Mouse (Mus musculus) hindbrain, embryonic 16.5 days (tissue): ENCODE measurements at regions not wholly inside any gene's neighbourhood (a gene's known extent, or its start where the extent isn't known, plus 50 kb on each side); places are given as distances from the start of the nearest gene placed in this dataset. TPM values are rescaled to one million over a fixed set of nuclear protein-coding genes. Genes with fewer than 3 reads are reported as not detected.

ENCODE experiments used
- ATAC-seq: fragments of 200-750 bp; cut with Nextera tagmentation; 2 replicates; pipeline ENCODE4 v1.8.0; 2017; ENCODE audit warnings: moderate TSS enrichment, moderate library complexity
- H3K27ac ChIP-seq: fragments of 300-500 bp; sonication (generic); 2 replicates; pipeline ENCODE4 v1.5.1; 2014; ENCODE audit warnings: low read depth, mild to moderate bottlenecking, control low read depth, low read length, moderate library complexity
- H3K27me3 ChIP-seq: fragments of 300-500 bp; sonication (generic); replicated peaks from 2 replicates; pipeline ENCODE4 v1.6.1; 2014; ENCODE audit warnings: low read length; ENCODE audit not compliant: control insufficient read depth, insufficient read depth
- H3K36me3 ChIP-seq: fragments of 300-500 bp; sonication (generic); 2 replicates; pipeline ENCODE4 v1.6.1; 2014; ENCODE audit warnings: mild to moderate bottlenecking, low read length, moderate library complexity, mixed read lengths; ENCODE audit not compliant: control insufficient read depth, insufficient read depth
- H3K4me1 ChIP-seq: fragments of 300-500 bp; sonication (generic); 2 replicates; pipeline ENCODE4 v1.6.1; 2014; ENCODE audit warnings: low read depth, low read length; ENCODE audit not compliant: control insufficient read depth, insufficient read depth
- H3K4me2 ChIP-seq: fragments of 300-500 bp; sonication (generic); 2 replicates; pipeline ENCODE4 v1.6.1; 2014; ENCODE audit warnings: mild to moderate bottlenecking, low read length, control low read depth, moderate library complexity
- H3K4me3 ChIP-seq: fragments of 300-500 bp; sonication (generic); 2 replicates; pipeline ENCODE4 v1.5.1; 2014; ENCODE audit warnings: mild to moderate bottlenecking, low read length, control low read depth, moderate library complexity
- H3K9ac ChIP-seq: fragments of 300-500 bp; sonication (generic); 2 replicates; pipeline ENCODE4 v1.6.1; 2014; ENCODE audit warnings: low read depth, mild to moderate bottlenecking, control low read depth, low read length, moderate library complexity
- H3K9me3 ChIP-seq: fragments of 300-500 bp; sonication (generic); 2 replicates; pipeline ENCODE4 v1.6.1; 2014; ENCODE audit warnings: mild to moderate bottlenecking, low read length, moderate library complexity; ENCODE audit not compliant: control insufficient read depth
- WGBS: fragments of 180-500 bp; shearing (Covaris S2); extraction: QIAGEN DNeasy Blood & Tissue Kit; methylation state at CpG from one replicate; pipeline ENCODE4 v1.1.7; 2014; 5-methylcytosine and 5-hydroxymethylcytosine counted together
- microRNA-seq: library from miRNA; unstranded; fragments of <30 nt; microRNA quantifications from one replicate; pipeline ENCODE4, GENCODE M21; 2017

DNA sequence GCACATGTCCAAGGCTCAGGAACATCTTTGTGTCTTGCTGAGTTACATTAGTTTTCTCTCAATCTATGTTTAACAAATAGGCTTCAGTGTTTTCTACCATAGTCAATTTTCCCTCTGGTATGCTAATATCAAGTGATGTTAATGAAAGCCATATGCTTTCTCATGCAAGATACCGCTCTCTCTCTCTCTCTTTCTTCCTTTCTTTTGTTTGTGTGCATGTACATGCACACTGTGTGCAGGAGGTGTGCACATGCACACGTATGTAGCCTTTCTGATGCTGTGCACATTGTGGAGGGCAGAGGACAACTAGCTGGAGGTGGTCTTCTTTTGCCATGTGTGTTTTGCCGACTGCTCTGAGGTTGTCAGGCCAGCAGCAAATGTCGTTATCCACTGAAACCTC is 69.0 kb upstream of the Klf12 start:
- no peaks in the 10 kb centered on the region for H3K9me3 ChIP-seq
- H3K4me2 ChIP-seq = no peak overlapping the region
- no peaks in the 10 kb centered on the region for H3K27me3 ChIP-seq
- H3K9ac ChIP-seq = no peak overlapping the region
- no peaks in the 10 kb centered on the region for H3K4me1 ChIP-seq
- no peak overlapping the region for H3K4me3 ChIP-seq
- WGBS = 71% methylated on average over 4 of the region's 4 CpGs
- H3K36me3 ChIP-seq = no peaks in the 10 kb centered on the region
- no peak overlapping the region for H3K27ac ChIP-seq
- no peak for ATAC-seq

DNA sequence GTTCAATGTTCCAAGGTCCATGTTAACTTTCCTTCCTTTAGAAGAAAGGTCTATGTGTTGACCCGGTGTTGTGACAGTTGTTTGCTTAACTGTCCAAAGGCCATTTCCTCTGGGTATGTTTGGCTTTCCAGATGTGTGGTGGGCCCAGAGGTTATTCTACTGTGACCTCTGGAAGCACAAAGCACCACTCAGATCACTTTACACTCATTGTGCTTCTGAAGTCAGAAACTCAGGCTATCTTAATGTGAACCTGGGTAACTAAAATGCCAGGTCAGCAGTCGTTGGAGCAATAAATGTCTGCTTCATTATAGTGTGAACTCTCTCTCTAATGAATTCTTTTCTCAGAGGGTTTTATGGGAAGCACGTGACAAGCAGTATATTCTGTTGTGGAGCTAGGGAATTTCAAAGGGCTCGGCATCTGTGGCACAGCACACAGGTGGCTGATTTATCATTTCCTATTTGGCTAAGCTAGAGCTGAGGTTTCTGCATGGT is 68.5 kb upstream of the Klf12 start:
- Histone ChIP-seq H3K27me3 (no peaks in the 10 kb centered on the region), H3K4me3 (no peak overlapping the region), H3K4me2 (no peak overlapping the region), H3K27ac (no peak overlapping the region), H3K9me3 (no peaks in the 10 kb centered on the region), H3K36me3 (no peaks in the 10 kb centered on the region), H3K9ac (no peak overlapping the region), H3K4me1 (no peaks in the 10 kb centered on the region)
- 45% methylated on average over 4 of the region's 4 CpGs for WGBS
- ATAC-seq = no peak

DNA sequence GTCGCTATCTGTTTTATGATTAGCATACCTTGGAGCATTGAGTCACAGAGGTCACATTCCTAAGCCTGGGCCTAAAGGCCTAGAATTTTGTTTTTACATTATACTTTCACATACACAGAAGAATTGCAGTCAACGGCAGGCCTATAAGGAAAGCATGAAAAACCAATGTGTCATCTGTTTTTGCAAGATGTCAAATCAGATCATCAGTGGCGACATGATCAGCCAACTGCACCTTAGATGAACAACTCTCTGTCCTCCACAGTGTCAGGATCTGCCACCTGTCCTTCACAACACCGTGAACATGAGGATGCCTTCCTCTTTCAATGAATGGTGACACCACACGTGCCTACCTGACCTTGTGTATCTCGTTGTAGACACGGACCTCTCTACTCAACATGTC is 66.5 kb upstream of the Klf12 start:
- Histone ChIP-seq H3K4me2 (no peak overlapping the region), H3K4me3 (no peak overlapping the region), H3K36me3 (no peaks in the 10 kb centered on the region), H3K27me3 (no peaks in the 10 kb centered on the region), H3K9me3 (no peaks in the 10 kb centered on the region), H3K9ac (no peak overlapping the region), H3K4me1 (no peaks in the 10 kb centered on the region), H3K27ac (no peak overlapping the region)
- no peak for ATAC-seq
- WGBS = 91% methylated on average over 7 of the region's 7 CpGs

DNA sequence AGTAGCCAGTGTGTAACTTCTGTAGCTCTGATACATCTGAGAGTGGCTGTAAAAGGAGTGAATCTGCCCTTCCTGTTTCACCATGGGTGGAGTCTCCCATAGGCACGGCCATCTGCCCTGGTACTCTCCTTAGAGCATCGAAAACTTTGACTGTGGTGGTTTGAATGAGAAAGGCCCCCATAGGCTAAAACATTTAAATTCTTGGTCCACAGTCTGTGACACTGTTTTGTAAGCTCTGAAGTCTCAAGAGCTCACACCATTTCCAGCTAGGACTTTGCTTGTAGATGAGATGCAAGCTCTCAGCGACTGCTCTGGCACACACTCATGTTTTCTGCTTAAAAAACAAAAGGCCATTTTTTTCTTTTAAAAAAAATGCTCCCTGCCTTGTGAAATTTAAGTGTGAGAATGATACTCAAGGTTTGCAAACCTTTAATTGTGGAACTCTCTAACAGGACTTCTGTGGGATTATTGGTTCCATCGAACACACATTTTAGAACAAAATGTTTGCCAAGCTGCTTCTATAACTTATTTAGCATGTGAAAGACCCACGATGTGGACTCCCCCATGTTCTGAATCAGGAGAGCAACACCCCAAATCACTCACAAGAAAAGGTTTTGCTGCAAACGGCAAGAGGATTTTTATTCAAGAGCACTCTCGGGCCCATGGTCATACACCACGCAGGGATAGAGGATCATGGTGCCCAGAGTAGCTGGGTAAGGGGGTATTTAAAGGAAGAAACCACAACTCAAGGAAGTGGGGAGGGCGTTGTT is 65.7 kb upstream of the Klf12 start:
- Histone ChIP-seq H3K4me2 (no peak overlapping the region), H3K27me3 (no peaks in the 10 kb centered on the region), H3K9ac (no peak overlapping the region), H3K27ac (no peak overlapping the region), H3K36me3 (no peaks in the 10 kb centered on the region), H3K4me3 (no peak overlapping the region), H3K4me1 (no peaks in the 10 kb centered on the region), H3K9me3 (no peaks in the 10 kb centered on the region)
- ATAC-seq = no peak
- WGBS = 87% methylated on average over 9 of the region's 9 CpGs

DNA sequence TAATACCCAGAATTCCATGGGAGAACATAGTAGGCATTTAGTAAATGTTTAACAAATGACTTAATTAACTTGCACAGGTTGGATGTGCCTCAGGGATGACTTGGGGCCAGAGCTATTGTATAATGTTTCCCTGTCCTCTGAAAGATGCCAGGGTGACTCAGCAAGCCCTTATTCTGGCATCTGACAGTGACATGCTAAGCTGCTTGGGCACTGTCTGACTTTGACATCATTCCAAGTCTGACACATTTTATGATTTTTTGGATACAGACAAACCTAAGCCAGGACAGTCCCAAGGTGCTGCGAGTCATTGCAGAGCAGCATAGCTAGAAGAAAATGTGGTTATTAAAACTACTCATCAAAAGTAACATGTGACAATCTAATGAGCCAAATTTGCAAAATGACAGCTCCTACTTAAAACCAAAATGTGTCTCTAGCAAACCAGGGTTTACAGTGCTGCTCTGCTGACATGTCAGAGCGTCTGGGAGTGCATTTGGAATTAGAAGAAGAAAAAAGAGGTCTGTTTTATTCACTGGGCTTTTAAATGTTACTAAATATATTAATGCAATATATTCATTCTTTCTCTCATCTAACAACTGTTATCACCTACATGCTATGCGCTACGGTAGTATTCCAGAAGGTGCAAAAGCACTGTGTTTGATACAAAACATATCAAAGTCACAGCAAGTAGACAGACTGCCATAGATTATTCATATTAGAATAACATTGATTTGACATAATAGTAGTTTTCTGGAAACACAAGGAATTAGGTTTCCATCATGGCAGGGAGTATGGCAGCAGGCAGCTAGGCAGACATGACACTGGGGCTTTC is 64.1 kb upstream of the Klf12 start:
- 82% methylated on average over 4 of the region's 4 CpGs for WGBS
- Histone ChIP-seq H3K9ac (no peak overlapping the region), H3K4me2 (no peak overlapping the region), H3K4me1 (no peaks in the 10 kb centered on the region), H3K36me3 (no peaks in the 10 kb centered on the region), H3K27me3 (no peaks in the 10 kb centered on the region), H3K4me3 (no peak overlapping the region), H3K27ac (no peak overlapping the region), H3K9me3 (no peaks in the 10 kb centered on the region)
- ATAC-seq = no peak

DNA sequence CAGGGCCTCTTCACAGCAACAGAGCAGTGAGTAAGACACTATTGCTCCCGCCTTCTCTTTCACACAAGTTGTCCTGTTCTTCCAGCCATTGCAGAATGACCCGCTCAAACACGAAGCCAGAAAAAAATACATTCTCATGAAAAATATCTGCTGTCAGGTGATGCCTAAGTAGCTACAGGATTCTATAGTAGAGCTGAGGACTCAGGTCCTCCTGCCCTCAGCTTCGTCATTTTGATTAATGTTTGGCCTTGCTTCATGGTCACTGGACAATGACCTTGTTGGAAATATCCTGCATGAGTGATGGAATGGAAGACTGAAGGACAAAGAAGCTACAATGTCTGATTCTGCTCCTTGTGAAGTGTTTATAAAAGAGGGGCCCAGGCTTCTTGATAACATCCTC is 52.4 kb upstream of the Klf12 start:
- no peak for ATAC-seq
- Histone ChIP-seq H3K27ac (no peak overlapping the region), H3K9ac (no peak overlapping the region), H3K4me2 (no peak overlapping the region), H3K27me3 (no peaks in the 10 kb centered on the region), H3K4me1 (no peaks in the 10 kb centered on the region), H3K9me3 (no peaks in the 10 kb centered on the region), H3K4me3 (no peak overlapping the region), H3K36me3 (no peaks in the 10 kb centered on the region)
- 73% methylated on average over 4 of the region's 4 CpGs for WGBS

Small RNAs in the stretch of these regions (microRNA-seq; reads per million reads assigned to microRNA genes)
- gene Gm22401 = not detected
